Mouse (Mus musculus) limb, embryonic 14.5 days (tissue): Measurements from ENCODE around the gene Efhd2. TPM values are rescaled to one million over a fixed set of nuclear protein-coding genes. Genes with fewer than 3 reads are reported as not detected.
A peak's percentile ranks its signal among the peaks of the same experiment; 100 is the strongest.

Experiments used
- ATAC-seq: fragments of 200-750 bp; cut with Nextera tagmentation; 2 replicates; pipeline ENCODE4 v1.8.0; 2017; ENCODE audit warnings: low read depth, moderate number of reproducible peaks, moderate TSS enrichment; ENCODE audit not compliant: low FRiP score
- DNase-seq: peaks from one replicate; pipeline ENCODE4 v3.0.0-alpha.2; 2015; ENCODE audit warnings: low spot score
- H3K27ac ChIP-seq: fragments of 300-500 bp; sonication (generic); replicated peaks from 2 replicates; pipeline ENCODE4 v1.5.1; 2014; ENCODE audit warnings: low read depth, mild to moderate bottlenecking, low read length, moderate library complexity, mixed read lengths
- H3K27me3 ChIP-seq: fragments of 300-500 bp; sonication (generic); 2 replicates; pipeline ENCODE4 v1.6.1; 2014; ENCODE audit warnings: low read length, mixed read lengths; ENCODE audit not compliant: control insufficient read depth, insufficient read depth
- H3K36me3 ChIP-seq: fragments of 300-500 bp; sonication (generic); 2 replicates; pipeline ENCODE4 v1.6.1; 2014; ENCODE audit warnings: mild to moderate bottlenecking, low read length, moderate library complexity, mixed read lengths; ENCODE audit not compliant: control insufficient read depth, insufficient read depth
- H3K4me1 ChIP-seq: fragments of 300-500 bp; sonication (generic); 2 replicates; pipeline ENCODE4 v1.6.1; 2014; ENCODE audit warnings: antibody characterized with exemption, low read length, mixed read lengths; ENCODE audit not compliant: control insufficient read depth, insufficient read depth
- H3K4me2 ChIP-seq: fragments of 300-500 bp; sonication (generic); replicated peaks from 2 replicates; pipeline ENCODE4 v1.6.1; 2014; ENCODE audit warnings: low read depth, mild to moderate bottlenecking, low read length, moderate library complexity; ENCODE audit not compliant: severe bottlenecking
- H3K4me3 ChIP-seq: fragments of 300-500 bp; sonication (generic); replicated peaks from 2 replicates; pipeline ENCODE4 v1.5.1; 2014; ENCODE audit warnings: low read length
- H3K9ac ChIP-seq: fragments of 300-500 bp; sonication (generic); 2 replicates; pipeline ENCODE4 v1.6.1; 2014; ENCODE audit warnings: mild to moderate bottlenecking, low read depth, low read length, moderate library complexity; ENCODE audit not compliant: severe bottlenecking
- H3K9me3 ChIP-seq: fragments of 300-500 bp; sonication (generic); 2 replicates; pipeline ENCODE4 v1.6.1; 2016; ENCODE audit warnings: low read length; ENCODE audit not compliant: control insufficient read depth
- POLR2A ChIP-seq: fragments of 200-500 bp; IDR thresholded peaks from 2 replicates; pipeline ENCODE4 v1.8.0; 2012; ENCODE audit warnings: inconsistent platforms, mild to moderate bottlenecking, moderate library complexity, borderline replicate concordance; ENCODE audit not compliant: insufficient read depth, insufficient read length; ENCODE audit errors: extremely low read depth
- WGBS: fragments of 180-500 bp; shearing (Covaris S2); extraction: QIAGEN DNeasy Blood & Tissue Kit; methylation state at CpG from one replicate; pipeline ENCODE4 v1.1.7; 2014; 5-methylcytosine and 5-hydroxymethylcytosine counted together
- polyA plus RNA-seq, 2 experiments: library from polyadenylated mRNA; depleted of rRNA in 1 of 2; stranded (reverse) in 1 of 2; unstranded in 1 of 2; fragments of >200 nt; fragmentation: Nextera tagmentation in 1 of 2; extraction: Ambion mirVana in 1 of 2; gene quantifications; 2 replicates each; pipeline versions ENCODE4 v1.2.1 to v1.2.3; 2012 to 2014

Efhd2 gene
- polyA plus RNA-seq, 2 experiments: 49.8 to 57.8 TPM

DNA sequence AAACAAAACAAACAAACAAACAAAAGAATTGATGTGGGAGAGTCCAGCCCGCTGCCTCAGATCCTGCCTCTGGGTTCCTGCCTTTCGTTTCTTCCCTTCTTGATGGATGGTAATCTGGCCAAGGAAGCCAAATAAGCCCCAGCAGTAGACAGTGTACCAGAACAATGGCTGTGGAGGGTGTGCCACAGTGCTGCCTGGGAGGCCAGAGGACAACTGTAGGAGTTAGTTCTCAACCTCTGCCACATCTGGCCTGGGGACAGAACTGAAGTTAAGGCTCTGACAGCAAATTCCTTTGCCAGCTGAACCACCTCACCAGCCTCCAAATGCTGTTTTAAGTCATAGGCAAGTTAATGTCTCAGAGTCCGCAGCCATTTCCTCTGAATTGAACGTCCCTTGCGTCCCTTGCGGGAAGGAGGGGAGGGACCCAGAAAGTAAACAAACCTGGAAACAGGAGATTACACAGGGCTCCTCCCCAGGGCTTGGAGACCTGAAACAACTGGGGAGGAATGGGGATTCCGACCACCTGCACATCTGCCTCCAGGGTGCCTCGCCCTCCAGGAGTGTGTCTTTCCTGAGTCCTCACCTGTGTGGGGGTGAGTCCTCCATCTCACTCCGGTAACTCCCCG is 6.7 kb upstream of the Efhd2 start:
- TF ChIP-seq POLR2A: no peak
- DNase-seq (no peak), ATAC-seq (no peak)
- Histone ChIP-seq H3K4me3 (no peak overlapping the region), H3K27me3 (no peaks in the 10 kb centered on the region), H3K36me3 (no peaks in the 10 kb centered on the region), H3K27ac (no peak overlapping the region), H3K4me2 (no peak overlapping the region), H3K9ac (no peak overlapping the region), H3K4me1 (peaks cover 4% of the 10 kb centered on the region; the same call in 1 of the 2 replicates), H3K9me3 (no peaks in the 10 kb centered on the region)
- WGBS: 53% methylated on average over 10 of the region's 10 CpGs

DNA sequence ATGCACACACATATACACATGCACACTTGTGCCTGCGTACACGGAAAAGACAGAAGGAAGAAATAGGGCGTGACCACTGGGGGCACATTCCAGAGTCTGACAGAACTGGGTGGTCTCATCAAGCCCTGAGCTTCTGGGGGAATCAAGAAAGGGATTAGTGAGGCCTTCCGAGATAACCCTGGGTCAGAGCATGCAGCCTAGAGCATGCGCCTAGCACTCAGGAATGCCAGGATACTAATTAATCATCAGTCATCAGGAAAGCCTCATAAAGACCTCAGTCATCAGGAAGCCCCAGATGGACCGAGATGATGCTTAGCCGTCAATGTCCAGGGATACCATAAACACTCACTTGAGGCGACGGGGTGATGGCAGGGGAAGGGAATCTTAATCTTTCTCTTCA is 5.2 kb upstream of the Efhd2 start:
- 0 out of 2 replicates have a peak, but pooled peaks cover 5% of the 10 kb centered on the region for H3K4me1 ChIP-seq
- TF ChIP-seq POLR2A: no peak
- ATAC-seq (no peak), DNase-seq (no peak)
- no peaks in the 10 kb centered on the region for H3K36me3 ChIP-seq
- no peak overlapping the region for H3K27ac ChIP-seq
- WGBS: 28% methylated on average over 9 of the region's 9 CpGs
- no peak overlapping the region for H3K4me2 ChIP-seq
- no peak overlapping the region for H3K9ac ChIP-seq
- no peaks in the 10 kb centered on the region for H3K9me3 ChIP-seq
- no peaks in the 10 kb centered on the region for H3K27me3 ChIP-seq
- no peak overlapping the region for H3K4me3 ChIP-seq

- ATAC-seq: no peak
- H3K27ac ChIP-seq: no peak overlapping the region
- WGBS: 62% methylated on average over 4 of the region's 4 CpGs
- H3K36me3 ChIP-seq: no peaks in the 10 kb centered on the region
- H3K9ac ChIP-seq: no peak overlapping the region
- H3K4me2 ChIP-seq: no peak overlapping the region
- no peak for TF ChIP-seq POLR2A
- no peaks in the 10 kb centered on the region for H3K27me3 ChIP-seq
- no peak overlapping the region for H3K4me3 ChIP-seq
- no peaks in the 10 kb centered on the region for H3K9me3 ChIP-seq
- H3K4me1 ChIP-seq: 0 out of 2 replicates have a peak, but pooled peaks cover 5% of the 10 kb centered on the region
- DNase-seq: no peak
These were observed 4.4 kb upstream of the Efhd2 start for GRCm38 (mm10) chr4:141879074-141879473.

DNA sequence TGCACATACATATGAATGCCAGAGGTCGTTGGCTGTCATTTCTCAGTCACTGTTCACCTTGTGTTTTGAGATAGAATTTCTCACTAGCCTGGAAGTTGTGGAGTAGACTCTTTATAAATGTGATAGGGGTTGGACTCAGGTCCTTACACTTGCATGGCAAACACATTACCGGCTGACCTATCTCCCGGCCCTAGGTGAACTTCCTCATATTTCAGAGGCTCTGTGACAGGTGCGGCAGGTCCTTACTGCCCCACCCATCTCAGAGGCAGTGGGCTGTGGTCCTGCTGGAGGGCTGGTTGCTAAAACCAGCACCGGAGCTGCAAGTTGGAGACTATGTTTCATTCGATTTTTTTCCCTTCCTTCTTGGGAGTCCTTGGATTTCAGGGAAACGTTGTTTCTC is 3.9 kb upstream of the Efhd2 start:
- no peaks in the 10 kb centered on the region for H3K9me3 ChIP-seq
- ATAC-seq (no peak), DNase-seq (no peak)
- WGBS: 54% methylated on average over 7 of the region's 7 CpGs
- H3K27me3 ChIP-seq: no peaks in the 10 kb centered on the region
- H3K4me3 ChIP-seq: no peak overlapping the region
- peaks cover 9% of the 10 kb centered on the region for H3K4me1 ChIP-seq
- TF ChIP-seq POLR2A: no peak
- no peaks in the 10 kb centered on the region for H3K36me3 ChIP-seq
- no peak overlapping the region for H3K4me2 ChIP-seq
- H3K9ac ChIP-seq: no peak overlapping the region
- H3K27ac ChIP-seq: no peak overlapping the region

GRCm38 (mm10) chr4:141875481-141876108 is 875 bp upstream of the Efhd2 start:
- peaks cover 25% of the 10 kb centered on the region for H3K4me1 ChIP-seq
- H3K4me2 ChIP-seq: peak overlapping the region; percentile 75
- no peak for ATAC-seq

More at GRCm38 (mm10) chr4:141875481-141876108, 875 bp upstream of the Efhd2 start:
- Histone ChIP-seq H3K27ac (no peak overlapping the region), H3K9me3 (no peaks in the 10 kb centered on the region), H3K27me3 (no peaks in the 10 kb centered on the region), H3K9ac (peak overlapping the region; percentile 76; the same call in 1 of the 2 replicates), H3K4me3 (peak overlapping the region; percentile 84), H3K36me3 (0 out of 2 replicates have a peak, but pooled peaks cover 5% of the 10 kb centered on the region)
- WGBS: 10% methylated on average over 8 of the region's 8 CpGs
- TF ChIP-seq POLR2A: no peak
- DNase-seq: no peak
